Mouse (Mus musculus) neural tube, embryonic 14.5 days (tissue): ENCODE data around the gene Sympk. TPM values are rescaled to one million over a fixed set of nuclear protein-coding genes. Genes with fewer than 3 reads are reported as not detected.

Experiments
- ATAC-seq: fragments of 200-750 bp; cut with Nextera tagmentation; 2 replicates; pipeline ENCODE4 v1.8.0; 2017; ENCODE audit warnings: low read depth, mild to moderate bottlenecking, moderate TSS enrichment, moderate library complexity
- H3K27ac ChIP-seq: fragments of 300-500 bp; sonication (generic); 2 replicates; pipeline ENCODE4 v1.5.1; 2014; ENCODE audit warnings: low read depth, mild to moderate bottlenecking, control low read depth, low read length, moderate library complexity, mixed read lengths
- H3K27me3 ChIP-seq: fragments of 300-500 bp; sonication (generic); 2 replicates; pipeline ENCODE4 v1.6.1; 2014; ENCODE audit warnings: low read length; ENCODE audit not compliant: control insufficient read depth, insufficient read depth
- H3K36me3 ChIP-seq: fragments of 300-500 bp; sonication (generic); 2 replicates; pipeline ENCODE4 v1.6.1; 2014; ENCODE audit warnings: low read length, mixed read lengths; ENCODE audit not compliant: control insufficient read depth, insufficient read depth
- H3K4me1 ChIP-seq: fragments of 300-500 bp; sonication (generic); 2 replicates; pipeline ENCODE4 v1.6.1; 2014; ENCODE audit warnings: low read length; ENCODE audit not compliant: control insufficient read depth, insufficient read depth
- H3K4me2 ChIP-seq: fragments of 300-500 bp; sonication (generic); 2 replicates; pipeline ENCODE4 v1.6.1; 2014; ENCODE audit warnings: mild to moderate bottlenecking, low read depth, low read length, control low read depth
- H3K4me3 ChIP-seq: fragments of 300-500 bp; sonication (generic); 2 replicates; pipeline ENCODE4 v1.5.1; 2014; ENCODE audit warnings: low read depth, low read length, control low read depth, mixed read lengths
- H3K9ac ChIP-seq: fragments of 300-500 bp; sonication (generic); replicated peaks from 2 replicates; pipeline ENCODE4 v1.6.1; 2014; ENCODE audit warnings: low read depth, mild to moderate bottlenecking, control low read depth, low read length, mixed read lengths
- H3K9me3 ChIP-seq: fragments of 300-500 bp; sonication (generic); 2 replicates; pipeline ENCODE4 v1.6.1; 2016; ENCODE audit warnings: low read length; ENCODE audit not compliant: control insufficient read depth
- WGBS: fragments of 180-500 bp; shearing (Covaris S2); extraction: QIAGEN DNeasy Blood & Tissue Kit; methylation state at CpG from one replicate; pipeline ENCODE4 v1.1.7; 2014; 5-methylcytosine and 5-hydroxymethylcytosine counted together
- polyA plus RNA-seq: library from polyadenylated mRNA; unstranded; fragments of >200 nt; fragmentation: Nextera tagmentation; extraction: Ambion mirVana; gene quantifications from 2 replicates; pipeline ENCODE4 v1.2.1, GENCODE M21; 2014

Sympk gene
- polyA plus RNA-seq, 1 experiment from 2014 or later, result 16.8 TPM

DNA sequence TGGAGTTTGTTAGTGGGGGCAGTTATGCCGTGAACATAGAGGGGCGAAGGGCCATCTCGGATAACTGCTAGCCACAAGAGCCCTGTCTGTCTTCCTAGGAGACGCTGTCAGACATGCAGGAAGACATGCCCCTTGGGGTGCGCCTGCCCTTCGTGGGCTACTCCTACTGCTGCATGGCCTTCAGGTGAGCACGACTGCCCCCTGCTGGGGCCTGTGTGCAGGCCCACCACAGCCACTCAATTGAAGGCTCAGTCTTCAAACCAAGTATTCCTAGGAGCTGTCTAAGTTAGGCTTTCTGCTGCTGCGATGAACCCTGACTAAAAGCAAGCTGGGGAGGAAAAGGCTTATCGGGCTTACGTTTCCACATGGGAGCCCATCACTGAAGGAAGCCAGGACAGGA is 64.6 kb downstream of the Sympk start:
- 48% methylated on average over 10 of the region's 10 CpGs for WGBS
- no peak for ATAC-seq
- H3K9me3 ChIP-seq, result no peaks in the 10 kb centered on the region
- no peak overlapping the region for H3K4me3 ChIP-seq
- no peaks in the 10 kb centered on the region; the same call in 1 of the 2 replicates for H3K27me3 ChIP-seq
- no peak overlapping the region for H3K9ac ChIP-seq
- H3K36me3 ChIP-seq, result peaks cover 18% of the 10 kb centered on the region; the same call in 1 of the 2 replicates
- H3K4me1 ChIP-seq, result peaks cover 8% of the 10 kb centered on the region; the same call in 1 of the 2 replicates
- H3K27ac ChIP-seq, result no peak overlapping the region
- no peak overlapping the region for H3K4me2 ChIP-seq

- Histone ChIP-seq H3K9me3 (no peaks in the 10 kb centered on the region), H3K4me1 (peaks cover 36% of the 10 kb centered on the region), H3K9ac (no peak overlapping the region), H3K27me3 (no peaks in the 10 kb centered on the region; the same call in 1 of the 2 replicates), H3K36me3 (peaks cover 18% of the 10 kb centered on the region; the same call in 1 of the 2 replicates), H3K27ac (no peak overlapping the region), H3K4me2 (no peak overlapping the region), H3K4me3 (no peak overlapping the region)
- WGBS, result 37% methylated on average over 13 of the region's 17 CpGs
- no peak for ATAC-seq
Observed at GRCm38 (mm10) chr7:19091913-19092312, 67.7 kb downstream of the Sympk start.

DNA sequence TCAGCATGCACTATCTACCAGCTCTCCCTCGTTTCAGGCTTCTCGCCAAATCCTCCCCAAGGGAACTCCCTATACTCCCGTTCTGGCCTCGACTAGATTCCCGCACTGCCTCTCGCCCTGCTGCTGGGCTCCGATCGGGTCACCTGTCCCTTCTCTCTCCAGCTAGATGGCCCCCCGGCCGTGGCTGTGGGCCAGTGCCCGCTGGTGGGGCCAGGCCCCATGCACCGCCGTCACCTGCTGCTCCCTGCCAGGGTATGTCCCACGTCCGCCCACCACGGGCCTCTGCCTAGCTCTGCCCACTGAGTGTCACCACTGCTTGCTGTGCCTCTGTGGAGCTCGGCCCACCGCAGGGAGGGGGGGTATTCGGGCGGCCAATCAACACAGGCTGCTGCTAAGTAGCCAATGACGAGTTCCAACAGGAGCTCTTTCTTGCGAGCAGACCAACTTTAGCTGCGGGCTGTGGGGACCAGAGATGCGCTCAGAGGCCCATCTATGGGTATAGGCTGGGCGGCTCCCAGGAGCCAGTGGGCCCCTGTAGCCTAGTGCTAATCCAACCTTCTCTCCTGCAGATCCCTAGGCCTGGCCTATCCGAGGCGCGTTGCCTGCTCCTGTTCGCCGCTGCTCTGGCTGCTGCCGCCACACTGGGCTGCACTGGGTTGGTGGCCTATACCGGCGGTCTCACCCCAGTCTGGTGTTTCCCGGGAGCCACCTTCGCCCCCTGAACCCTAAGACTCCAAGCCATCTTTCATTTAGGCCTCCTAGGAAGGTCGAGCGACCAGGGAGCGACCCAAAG is 68.4 kb downstream of the Sympk start:
- Histone ChIP-seq H3K4me2 (peak overlapping the region; percentile 95), H3K4me1 (peaks cover 36% of the 10 kb centered on the region), H3K36me3 (peaks cover 11% of the 10 kb centered on the region; the same call in 1 of the 2 replicates), H3K4me3 (no peak overlapping the region), H3K27ac (0 out of 2 replicates have a peak overlapping the region, but pooled peaks have one; percentile 23), H3K9ac (no peak overlapping the region), H3K27me3 (no peaks in the 10 kb centered on the region; the same call in 1 of the 2 replicates), H3K9me3 (no peaks in the 10 kb centered on the region)
- 6% methylated on average over 38 of the region's 38 CpGs for WGBS
- ATAC-seq, result peak; percentile 42

- Histone ChIP-seq H3K27me3 (no peaks in the 10 kb centered on the region; the same call in 1 of the 2 replicates), H3K4me3 (peak overlapping the region; percentile 48), H3K4me2 (peak overlapping the region; percentile 95), H3K27ac (peak overlapping the region; percentile 23; the same call in 1 of the 2 replicates), H3K9ac (no peak overlapping the region), H3K9me3 (no peaks in the 10 kb centered on the region), H3K4me1 (peaks cover 36% of the 10 kb centered on the region), H3K36me3 (peaks cover 11% of the 10 kb centered on the region; the same call in 1 of the 2 replicates)
- peak; percentile 35; the same call in 1 of the 2 replicates for ATAC-seq
- WGBS, result 2% methylated on average over 10 of the region's 15 CpGs
Observed at GRCm38 (mm10) chr7:19093174-19093521, 69.0 kb downstream of the Sympk start.

DNA sequence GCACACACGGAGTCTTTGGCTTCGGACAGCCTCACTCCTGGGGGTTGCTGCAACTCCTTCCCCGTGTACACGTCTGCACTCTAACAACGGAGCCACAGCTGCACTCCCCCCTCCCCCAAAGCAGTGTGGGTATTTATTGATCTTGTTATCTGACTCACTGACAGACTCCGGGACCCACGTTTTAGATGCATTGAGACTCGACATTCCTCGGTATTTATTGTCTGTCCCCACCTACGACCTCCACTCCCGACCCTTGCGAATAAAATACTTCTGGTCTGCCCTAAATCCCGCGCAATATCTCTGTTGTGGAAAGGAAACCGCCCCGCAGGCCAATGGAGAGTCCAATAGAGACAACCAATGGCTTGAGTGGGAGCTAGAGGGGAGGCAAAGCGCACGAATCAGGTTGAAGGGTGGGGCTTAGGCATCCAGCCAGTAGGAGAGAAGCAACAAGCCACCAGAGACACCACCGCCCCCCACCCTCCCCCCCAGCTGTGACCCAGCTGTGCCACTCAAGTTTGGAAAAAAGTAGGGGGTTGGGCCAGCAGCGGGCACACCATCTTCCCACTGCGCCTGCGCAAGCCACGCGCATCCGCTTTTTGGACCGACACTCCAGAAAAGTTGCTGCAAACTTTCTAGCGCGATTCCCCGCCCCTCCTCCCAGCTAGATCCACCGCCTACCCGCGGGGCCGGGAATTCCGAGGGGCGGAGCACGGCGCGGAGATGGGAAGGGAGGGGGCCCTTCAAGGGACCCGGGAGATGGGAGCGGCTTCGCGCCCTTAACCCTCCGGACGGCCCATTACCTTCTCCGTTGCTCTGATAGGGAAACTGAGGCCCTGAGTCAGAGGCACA is 69.6 kb downstream of the Sympk start:
- WGBS, result under 1% methylated on average over 45 of the region's 45 CpGs
- H3K4me2 ChIP-seq, result peak overlapping the region; percentile 95
- peak overlapping the region; percentile 69 for H3K27ac ChIP-seq
- peak overlapping the region; percentile 48 for H3K4me3 ChIP-seq
- peak overlapping the region; percentile 64; the same call in 1 of the 2 replicates for H3K9ac ChIP-seq
- no peaks in the 10 kb centered on the region; the same call in 1 of the 2 replicates for H3K27me3 ChIP-seq
- peaks cover 36% of the 10 kb centered on the region for H3K4me1 ChIP-seq
- peak; percentile 80 for ATAC-seq
- H3K9me3 ChIP-seq, result no peaks in the 10 kb centered on the region
- H3K36me3 ChIP-seq, result 0 out of 2 replicates have a peak, but pooled peaks cover 9% of the 10 kb centered on the region

DNA sequence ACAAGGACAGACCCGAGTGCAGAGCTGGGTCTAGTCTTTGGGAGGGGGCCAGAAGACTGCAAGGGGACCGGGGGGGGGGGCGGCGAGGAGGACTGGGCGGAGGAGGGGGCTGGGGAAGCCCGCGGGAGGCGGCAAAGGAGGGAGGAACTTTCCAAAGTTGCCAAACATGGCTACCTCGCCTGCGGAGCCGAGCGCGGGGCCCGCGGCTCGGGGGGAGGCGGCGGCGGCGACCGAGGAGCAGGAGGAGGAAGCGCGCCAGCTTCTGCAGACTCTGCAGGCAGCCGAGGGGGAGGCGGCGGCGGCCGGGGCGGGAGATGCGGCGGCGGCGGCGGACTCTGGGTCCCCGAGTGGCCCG is 70.3 kb downstream of the Sympk start, which contains the start of gene Six5:
Six5 (plus strand) TSS at position 124 of the 355 bp plus-strand sequence.
- peak within 1 kb of the TSS; percentile 48 for H3K4me3 ChIP-seq
- peak within 1 kb of the TSS; percentile 69 for H3K27ac ChIP-seq
- H3K4me1 ChIP-seq, result peaks cover 36% of the 10 kb centered on the region
- H3K9me3 ChIP-seq, result no peaks in the 10 kb centered on the region
- WGBS, result 2% methylated on average over 15 of the region's 36 CpGs
- 0 out of 2 replicates have a peak, but pooled peaks cover 9% of the 10 kb centered on the region for H3K36me3 ChIP-seq
- ATAC-seq, result no peak
- peak within 1 kb of the TSS; percentile 95 for H3K4me2 ChIP-seq
- H3K9ac ChIP-seq, result peak within 1 kb of the TSS; percentile 64
- no peaks in the 10 kb centered on the region; the same call in 1 of the 2 replicates for H3K27me3 ChIP-seq

DNA sequence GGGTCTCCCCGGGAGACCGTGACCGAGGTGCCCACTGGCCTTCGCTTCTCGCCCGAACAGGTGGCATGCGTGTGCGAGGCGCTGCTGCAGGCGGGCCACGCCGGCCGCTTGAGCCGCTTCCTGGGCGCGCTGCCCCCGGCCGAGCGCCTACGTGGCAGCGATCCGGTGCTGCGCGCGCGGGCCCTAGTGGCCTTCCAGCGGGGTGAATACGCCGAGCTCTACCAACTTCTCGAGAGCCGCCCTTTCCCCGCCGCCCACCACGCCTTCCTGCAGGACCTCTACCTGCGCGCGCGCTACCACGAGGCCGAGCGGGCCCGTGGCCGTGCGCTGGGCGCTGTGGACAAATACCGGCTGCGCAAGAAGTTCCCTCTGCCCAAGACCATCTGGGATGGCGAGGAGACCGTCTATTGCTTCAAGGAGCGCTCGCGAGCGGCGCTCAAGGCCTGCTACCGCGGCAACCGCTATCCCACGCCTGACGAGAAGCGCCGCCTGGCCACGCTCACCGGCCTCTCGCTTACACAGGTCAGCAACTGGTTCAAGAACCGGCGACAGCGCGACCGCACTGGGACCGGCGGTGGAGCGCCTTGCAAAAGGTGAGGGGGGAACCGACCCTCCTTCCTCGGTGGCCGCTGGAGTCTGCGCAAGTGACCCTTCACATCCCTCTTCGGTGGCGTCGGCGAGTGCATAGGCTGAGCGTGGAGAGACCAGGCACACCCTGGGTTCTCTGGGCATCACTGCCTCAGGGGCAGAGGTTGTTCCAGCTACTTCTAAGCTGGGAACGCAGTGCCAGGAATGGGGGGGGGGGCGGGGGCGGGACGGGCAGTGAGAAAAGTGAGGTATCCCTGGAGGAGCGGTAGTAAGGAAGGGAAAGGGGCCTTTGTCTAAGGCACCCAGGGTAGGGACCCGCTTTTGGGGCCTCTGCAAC is 70.9 kb downstream of the Sympk start:
- H3K36me3 ChIP-seq, result 0 out of 2 replicates have a peak, but pooled peaks cover 6% of the 10 kb centered on the region
- H3K4me1 ChIP-seq, result peaks cover 36% of the 10 kb centered on the region

GRCm38 (mm10) chr7:19095751-19096110 is 71.6 kb downstream of the Sympk start:
- Histone ChIP-seq H3K9me3 (no peaks in the 10 kb centered on the region), H3K36me3 (0 out of 2 replicates have a peak, but pooled peaks cover 3% of the 10 kb centered on the region), H3K4me3 (peak overlapping the region; percentile 48), H3K4me2 (peak overlapping the region; percentile 95), H3K9ac (peak overlapping the region; percentile 64), H3K27me3 (no peaks in the 10 kb centered on the region), H3K4me1 (peaks cover 36% of the 10 kb centered on the region), H3K27ac (no peak overlapping the region)
- under 1% methylated on average over 19 of the region's 19 CpGs for WGBS
- ATAC-seq, result no peak

More for the DNA sequence above, 70.9 kb downstream of the Sympk start:
- H3K9me3 ChIP-seq, result no peaks in the 10 kb centered on the region
- H3K27me3 ChIP-seq, result no peaks in the 10 kb centered on the region; the same call in 1 of the 2 replicates
- H3K4me3 ChIP-seq, result peak overlapping the region; percentile 48
- peak overlapping the region; percentile 64 for H3K9ac ChIP-seq
- peak overlapping the region; percentile 69 for H3K27ac ChIP-seq
- WGBS, result under 1% methylated on average over 78 of the region's 87 CpGs
- ATAC-seq, result 0 out of 2 replicates have a peak, but pooled peaks have one; percentile 2
- H3K4me2 ChIP-seq, result peak overlapping the region; percentile 95
